Mouse (Mus musculus) neutrophil, adult 5-6 weeks (primary cell): ENCODE results near the gene Gm20388. TPM values are rescaled to one million over a fixed set of nuclear protein-coding genes. Genes with fewer than 3 reads are reported as not detected.

Experiments used
- ATAC-seq: fragments of 151-379, 151-347 bp; 2 replicates; pipeline ENCODE4 v1.8.0; 2017; ENCODE audit warnings: mild to moderate bottlenecking, moderate TSS enrichment; ENCODE audit not compliant: insufficient number of reproducible peaks, poor library complexity, low FRiP score, severe bottlenecking; ENCODE audit errors: extremely low read depth
- total RNA-seq: library from RNA; stranded (forward); fragments of 200-1000 nt; gene quantifications from 2 replicates; pipeline ENCODE4 v1.2.3, GENCODE M21; 2017

Gene Gm20388
- total RNA-seq, 1 experiment from 2014 or later: 10.8 TPM

DNA sequence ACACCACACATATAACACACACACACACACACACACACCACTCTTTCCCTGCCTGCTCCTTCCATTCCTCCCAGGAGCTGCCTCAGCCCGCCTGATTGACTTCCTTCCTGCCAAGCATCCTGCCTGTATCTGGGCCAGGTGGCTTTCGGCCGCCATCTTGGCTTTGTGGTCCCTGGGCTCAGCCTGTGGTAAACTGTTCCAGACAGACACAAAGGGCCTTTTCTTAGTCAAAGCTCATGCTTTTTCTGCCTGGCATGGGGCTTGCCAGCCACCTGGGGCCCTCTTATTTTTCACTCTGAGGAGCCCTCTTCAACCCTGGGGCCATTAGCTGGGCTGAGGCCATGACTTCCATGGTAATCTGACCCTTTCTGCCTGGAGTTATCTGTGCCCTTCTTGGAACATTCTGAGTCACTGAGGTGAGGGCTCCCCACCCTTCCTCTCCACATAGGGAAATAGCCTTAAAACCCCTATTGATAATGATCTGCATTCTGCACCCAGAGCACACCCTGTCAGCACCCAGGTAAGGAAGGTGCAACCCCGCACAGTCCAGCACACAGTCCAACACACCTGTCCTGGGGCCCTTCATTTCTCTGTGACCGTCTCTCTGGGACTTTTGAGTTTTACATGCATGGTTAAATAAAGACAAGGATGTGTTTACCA is 122.0 kb downstream of the Gm20388 start:
- no peak for ATAC-seq

DNA sequence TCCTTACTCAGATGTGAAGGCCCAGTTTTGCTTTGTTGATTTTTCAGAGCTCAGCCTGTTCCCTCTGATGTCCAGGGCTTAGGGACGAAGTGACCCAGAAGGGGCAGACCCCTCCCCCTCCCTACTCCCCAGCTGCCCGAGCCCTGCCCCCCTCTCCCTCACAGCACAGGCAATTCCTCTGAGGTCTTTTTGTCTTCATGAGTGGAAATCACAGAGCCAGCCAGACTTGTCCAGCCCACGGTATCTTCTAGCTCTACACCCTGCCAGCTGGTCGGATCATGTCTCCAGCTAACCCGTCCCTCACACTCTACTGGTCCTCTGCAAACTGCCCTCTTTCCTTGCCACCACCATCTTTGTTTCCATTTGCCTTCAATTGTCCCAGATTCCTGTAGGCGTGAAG is 123.8 kb downstream of the Gm20388 start:
- no peak for ATAC-seq

DNA sequence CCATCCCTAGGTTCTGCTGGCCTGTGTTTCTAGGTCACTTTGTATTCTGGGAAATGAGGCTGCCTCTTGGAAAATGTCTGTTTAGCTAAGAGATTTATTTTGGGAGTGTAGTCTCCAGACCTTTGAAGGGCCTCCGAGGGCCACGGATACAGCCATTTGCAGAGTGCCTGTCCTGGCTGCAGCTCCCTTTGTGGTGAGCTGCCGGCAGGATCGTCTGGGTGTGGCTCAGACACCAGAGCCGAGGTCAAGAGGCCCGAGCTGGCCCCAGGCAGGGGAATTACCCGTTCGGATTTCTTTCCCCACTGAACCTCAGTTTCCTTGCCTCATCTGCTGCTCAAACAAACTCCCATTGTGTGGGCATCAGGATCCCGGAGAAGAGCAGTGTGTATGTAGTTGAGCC is 125.5 kb downstream of the Gm20388 start:
- ATAC-seq: no peak

DNA sequence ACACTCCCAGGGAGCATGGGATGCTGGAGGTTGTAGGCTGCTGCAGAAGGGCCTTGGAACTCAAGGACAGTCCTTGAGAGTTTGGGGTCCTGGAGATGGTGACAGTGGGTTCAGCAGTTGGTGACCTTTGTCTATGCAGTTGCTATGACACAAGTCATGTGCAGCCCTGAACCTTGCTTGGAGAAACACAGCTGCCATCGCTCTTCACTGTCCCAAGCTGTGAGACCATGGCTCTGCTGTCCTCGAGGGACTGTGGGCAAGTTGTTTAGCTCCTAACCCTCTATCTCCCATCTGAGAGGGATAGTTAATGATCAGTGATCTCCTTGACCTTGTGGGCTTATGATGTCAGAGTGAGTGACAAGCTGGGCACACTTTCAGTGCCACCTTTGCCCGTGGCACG is 125.9 kb downstream of the Gm20388 start:
- no peak for ATAC-seq

DNA sequence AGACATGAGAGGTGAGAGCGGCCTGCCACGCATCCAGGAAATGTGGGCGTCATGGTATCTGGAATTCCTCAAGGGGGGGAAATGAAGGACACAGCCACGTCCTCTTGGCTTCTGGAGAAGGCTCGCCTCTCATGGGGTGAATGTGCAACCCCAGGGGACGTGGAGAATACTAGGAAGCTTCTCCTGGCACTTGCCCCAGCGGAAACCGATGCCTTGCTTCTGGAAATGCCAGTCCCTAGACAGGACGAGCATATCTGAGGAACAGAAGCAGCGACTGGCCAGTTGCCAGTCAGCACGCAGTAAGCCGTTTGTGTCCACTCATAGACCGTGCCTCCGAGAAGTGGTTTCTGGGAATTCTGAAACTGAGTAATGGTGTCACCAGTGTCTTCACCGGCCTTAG is 126.6 kb downstream of the Gm20388 start:
- no peak for ATAC-seq

DNA sequence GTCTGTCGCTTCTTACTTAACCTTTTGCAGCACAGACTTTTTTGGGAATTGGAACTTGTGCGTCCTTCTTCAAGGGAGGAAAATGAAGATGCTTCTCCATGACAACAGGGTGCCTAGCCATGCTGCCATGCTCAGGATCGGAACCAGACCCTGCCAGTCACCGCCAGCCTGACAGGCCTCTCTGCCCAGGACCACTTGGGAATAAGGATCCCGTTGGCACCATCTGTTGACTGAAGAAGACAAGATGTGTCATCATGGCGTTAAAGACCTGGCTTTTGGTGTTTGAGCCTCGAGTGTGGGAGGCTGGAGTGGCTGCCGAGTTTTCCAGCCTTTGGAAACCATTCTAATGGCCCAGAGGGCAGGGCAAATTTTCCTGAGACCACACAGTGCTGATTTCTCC is 127.0 kb downstream of the Gm20388 start:
- no peak for ATAC-seq

DNA sequence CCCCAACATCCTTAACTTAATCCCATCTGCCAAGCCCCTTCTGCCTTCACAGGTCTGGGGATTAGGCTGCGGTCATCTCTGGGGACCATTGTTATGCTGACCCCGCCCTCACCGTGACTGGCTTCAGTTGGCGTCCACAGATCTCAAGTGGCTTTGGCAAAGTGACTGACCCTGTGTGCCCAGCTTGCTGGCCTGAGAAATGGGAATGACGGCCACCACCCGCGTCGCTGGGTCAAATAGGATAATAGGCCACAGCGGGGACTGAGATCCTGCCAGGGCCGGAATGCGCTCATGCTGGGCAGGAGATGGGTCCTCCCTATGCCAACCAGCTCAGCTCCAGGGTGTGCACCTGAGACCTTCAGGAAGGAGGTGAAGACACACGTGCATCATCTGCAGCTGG is 128.1 kb downstream of the Gm20388 start:
- no peak for ATAC-seq

DNA sequence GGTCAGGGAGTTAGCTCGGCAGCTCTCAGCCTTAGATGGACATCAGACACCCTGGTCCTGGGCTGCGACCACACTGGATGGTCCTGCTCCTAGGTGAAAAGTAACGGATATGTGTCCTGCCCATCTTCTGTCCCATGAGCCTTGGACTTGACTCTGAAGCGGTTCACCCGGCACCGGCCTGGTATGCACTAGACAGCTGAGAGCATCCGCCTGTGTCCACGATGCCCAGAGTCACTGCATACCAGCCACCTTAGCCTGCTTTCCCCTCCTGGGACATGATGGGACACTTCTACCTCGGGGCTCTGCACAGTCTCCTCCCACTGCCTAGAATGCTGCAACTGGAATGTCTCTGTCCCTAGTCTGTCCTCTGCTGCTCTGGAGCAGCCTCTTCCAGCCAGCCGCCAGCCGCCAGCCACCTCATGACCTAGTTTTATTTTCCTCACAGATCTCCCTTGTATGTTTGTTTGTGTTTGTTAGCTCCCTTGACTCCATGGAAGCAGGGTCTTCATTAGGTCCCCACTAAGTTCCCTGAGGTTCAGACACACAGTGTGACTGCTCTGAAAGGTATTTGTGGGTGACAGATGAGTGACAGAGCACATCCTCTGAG is 128.8 kb downstream of the Gm20388 start:
- ATAC-seq: no peak

DNA sequence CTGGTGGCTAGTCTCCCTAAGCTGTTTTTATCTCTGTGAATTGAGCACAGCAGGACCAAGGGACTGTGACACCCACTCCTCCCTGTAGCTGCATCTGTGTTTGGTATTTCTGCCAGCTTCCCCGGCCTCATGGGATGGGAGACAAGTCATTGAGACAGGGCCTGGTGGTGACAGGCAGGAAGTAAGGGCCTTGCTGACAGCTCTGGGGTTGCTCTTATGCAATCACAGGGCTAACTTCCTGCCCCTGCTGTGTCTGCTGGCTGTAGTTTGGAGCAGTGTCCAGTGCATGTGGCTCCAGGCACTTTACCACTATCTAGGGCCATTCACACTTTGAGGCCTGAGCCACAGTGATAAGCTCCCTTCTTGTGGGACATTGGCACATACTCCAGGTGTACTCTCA is 130.2 kb downstream of the Gm20388 start:
- ATAC-seq: peak; percentile 64

DNA sequence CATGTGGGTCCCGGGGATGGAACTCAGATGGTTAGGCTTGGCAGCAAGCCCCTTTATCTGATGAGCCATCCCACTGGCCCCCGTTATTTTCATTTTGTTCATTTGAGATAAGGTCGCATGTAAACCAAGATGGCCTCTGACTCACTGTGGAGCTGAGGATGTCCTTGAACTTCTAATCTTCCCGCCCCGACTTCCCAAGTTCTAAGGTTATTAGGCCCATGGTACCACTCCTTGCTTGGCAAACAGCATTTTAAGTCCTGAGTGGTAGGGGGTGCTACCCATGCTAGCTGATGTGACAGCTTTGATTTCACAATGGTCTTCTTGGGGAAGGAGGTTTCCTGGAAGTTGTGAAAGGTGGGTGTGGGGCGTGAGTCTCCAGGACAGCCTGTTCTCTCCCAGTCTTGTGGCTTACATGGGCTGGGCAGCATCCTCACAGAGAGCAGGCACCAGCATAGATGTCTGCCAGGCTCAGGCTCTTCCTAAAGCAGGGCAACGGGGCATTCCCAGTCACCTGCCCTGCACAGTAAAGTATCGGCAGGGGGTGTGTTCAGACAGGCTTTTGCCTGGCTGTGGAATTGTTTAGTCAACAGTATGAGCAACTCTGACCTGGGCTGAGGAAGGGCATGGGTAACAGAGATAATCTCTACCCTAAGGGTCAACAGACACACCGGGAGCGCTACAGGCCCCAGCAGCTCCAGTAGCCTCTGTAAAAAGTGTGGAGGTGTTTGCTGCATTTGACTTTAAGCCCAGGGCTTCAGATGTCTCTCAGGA is 132.1 kb downstream of the Gm20388 start:
- ATAC-seq: no peak

DNA sequence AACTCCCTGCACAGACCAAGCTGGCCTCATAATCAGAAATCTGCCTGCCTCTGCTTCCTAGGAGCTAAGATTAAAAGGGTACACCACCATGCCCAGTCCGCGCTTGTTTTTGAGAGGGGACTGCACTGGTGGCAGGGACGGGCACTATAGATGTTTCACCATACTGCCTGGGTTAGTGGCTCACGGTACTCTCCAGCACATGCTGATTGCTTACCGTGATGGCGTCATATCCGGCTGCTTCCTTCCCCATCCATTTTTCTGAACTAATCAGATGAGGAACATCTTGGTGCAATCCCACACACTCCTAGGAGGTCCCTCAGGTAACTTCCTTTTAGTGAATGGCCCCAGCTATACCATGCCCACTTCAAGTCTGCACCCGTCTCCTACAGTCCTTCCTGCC is 134.3 kb downstream of the Gm20388 start:
- ATAC-seq: peak; percentile 59

DNA sequence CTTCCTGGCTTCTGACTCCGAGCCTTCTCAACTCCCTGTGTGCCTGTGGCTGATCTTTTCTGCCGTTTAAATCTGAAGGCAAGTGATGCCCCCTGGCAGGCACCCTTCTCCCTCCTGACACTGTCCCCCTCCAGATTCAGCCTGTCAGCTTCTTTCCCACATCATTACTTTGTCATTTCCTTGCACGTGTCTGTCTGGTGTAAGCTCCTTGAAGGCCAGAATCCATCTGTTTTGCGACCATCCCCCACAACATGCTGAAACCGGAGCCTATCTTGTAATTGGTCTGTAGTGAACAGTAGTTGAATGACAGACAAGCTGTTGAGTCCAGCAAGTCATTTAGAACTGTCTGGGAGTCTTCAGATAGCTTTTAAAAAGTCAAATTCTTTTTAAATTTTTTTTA is 134.8 kb downstream of the Gm20388 start:
- no peak for ATAC-seq

DNA sequence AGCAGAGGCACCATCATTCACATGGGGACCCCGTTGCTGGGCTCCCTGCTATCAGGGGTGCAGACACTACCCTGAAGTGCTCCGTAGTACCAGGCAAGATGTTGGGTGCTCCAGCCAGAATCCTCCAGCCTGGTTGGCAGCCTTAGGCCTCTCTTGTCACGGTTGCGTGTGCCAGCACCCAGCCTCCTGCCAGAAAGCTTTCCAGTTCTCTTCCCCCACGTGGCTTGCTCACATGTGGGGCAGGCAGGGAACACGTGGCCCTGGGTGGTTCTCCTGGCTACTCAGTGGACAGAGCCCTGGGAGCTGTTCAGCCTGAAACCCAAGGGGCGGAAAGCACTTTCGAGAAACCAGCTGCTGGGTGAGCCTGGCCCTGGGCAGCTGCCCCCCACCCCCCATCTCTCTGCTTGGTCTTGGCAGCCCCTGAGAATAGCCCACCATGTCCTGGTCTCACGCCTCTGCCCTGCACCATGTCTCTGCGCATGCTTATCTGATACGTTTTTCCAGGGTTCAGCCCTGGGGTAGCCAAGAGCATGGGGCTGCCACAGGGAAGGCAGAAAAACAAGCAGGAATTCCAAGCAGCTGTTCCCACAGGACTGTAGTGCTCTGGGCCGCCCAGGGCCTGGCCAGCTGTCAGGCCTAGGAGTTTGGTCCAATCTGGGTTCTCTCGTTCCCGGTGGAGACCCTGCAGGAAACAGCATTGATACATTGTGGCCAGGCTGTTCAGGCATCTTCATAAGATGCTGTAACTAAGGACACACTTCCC is 135.8 kb downstream of the Gm20388 start:
- ATAC-seq: no peak

DNA sequence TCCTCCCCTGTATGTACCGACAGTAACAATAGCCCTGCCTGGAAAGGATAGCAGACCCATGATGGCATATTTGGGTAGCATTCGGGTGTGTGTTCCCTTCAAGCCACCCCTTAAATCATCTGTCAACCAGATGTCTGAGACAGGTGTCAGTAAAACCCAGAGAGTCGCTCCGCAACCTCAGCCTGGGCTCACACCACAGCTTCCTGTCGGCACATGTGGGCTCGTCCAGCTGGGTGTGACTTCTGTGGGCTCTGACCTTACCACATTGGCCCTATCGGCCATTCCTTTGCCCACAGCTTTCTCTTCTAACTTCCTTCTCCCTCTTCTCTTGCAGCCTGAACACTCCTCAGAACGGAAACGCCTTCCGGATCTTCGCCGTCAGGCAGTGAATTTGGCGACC is 139.3 kb downstream of the Gm20388 start:
- peak; percentile 60 for ATAC-seq

DNA sequence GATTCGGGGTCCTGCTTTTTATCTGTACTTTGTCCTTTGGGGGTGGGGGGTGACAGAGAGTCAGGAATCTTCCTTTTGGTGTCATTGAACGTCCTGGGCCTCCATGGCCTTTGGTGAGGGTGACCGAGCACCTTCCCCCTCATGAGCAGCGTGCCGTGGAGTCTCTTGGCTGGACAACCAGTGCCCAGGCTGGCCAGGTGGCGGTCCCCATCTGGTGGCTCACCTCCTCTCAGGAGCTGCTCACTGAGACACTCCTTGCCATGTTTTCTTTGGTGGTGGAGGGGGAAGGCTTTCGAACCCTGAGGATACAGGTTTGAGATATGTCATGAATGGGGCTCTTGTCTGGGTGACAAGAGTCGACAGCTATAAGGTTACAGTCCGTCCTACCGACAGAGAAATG is 139.7 kb downstream of the Gm20388 start:
- ATAC-seq: no peak

DNA sequence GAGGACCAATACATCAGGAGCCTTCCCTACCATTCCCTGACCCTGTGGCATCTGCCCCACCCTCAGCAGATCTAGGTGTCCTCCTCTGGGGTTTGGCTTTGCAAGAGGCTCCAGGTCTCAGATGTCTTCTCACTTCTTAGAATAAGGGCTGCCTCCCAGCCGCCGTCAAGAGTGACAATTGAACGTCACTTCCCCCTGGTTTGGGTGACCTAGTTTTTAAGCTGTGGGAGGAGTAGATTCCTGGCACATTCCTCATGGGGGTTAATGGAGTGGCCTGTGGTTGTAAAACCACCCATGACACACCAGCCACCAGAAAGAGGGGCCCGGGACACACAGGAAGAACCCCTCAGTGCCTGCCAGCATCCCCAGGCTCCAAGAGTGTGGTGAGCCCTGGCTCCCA is 140.4 kb downstream of the Gm20388 start:
- ATAC-seq: no peak

DNA sequence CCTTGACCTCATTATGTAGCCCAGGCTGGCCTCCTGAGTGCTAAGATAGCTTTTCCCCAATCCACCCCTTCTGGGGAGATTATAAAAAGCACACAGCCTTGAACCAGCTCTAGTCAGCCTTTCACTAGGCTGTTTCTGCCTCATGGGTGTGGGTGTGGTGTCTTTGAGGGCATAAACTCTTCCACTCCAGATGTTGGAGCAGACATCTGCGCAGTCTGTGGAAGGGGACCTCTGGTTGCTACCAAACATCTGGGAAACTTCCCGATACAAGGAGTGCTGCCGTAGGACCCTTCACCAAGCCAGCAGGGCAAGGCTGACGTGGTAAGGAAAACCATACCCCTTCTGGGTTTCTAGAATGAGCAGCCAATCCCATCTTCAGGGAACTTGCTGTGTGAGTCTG is 141.3 kb downstream of the Gm20388 start:
- ATAC-seq: no peak

DNA sequence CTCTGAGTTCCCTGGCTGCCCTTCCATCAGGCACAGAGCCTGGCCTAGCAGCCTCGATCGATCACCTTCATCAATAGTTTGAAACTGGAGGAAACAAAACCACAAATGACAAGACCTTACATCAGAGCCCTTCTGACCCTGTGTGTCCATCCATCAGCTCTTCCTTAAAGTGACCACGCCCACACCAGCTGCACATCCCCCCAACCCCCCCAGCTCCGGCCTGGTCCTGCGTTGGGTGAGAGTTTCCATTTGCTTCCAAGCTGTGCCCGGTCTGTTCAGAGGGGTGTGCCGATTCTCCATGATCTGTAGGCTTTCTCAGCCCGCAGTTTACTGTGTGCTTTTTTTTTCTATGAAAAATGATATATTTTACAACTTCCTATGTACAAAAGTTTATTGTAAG is 141.7 kb downstream of the Gm20388 start:
- ATAC-seq: no peak

DNA sequence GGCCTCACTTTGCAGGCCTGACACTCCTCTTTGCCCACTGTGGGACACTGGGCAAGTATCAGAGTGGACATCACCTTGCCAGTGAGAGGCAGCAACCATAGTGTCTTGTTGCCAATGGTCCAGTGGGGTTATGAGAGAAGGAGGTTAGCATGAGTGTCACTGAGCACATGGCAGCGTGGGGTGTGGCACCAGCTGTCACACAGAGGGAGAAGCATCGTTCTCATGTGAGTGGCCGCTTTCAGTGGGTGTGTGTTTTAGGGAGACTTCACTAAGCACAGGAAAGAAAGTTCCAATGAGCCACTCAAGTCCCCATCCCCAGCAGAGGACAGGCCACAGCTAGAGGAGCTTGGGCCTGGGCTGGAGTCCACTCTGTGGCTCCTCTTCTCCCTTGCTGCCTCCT is 144.2 kb downstream of the Gm20388 start:
- ATAC-seq: no peak

DNA sequence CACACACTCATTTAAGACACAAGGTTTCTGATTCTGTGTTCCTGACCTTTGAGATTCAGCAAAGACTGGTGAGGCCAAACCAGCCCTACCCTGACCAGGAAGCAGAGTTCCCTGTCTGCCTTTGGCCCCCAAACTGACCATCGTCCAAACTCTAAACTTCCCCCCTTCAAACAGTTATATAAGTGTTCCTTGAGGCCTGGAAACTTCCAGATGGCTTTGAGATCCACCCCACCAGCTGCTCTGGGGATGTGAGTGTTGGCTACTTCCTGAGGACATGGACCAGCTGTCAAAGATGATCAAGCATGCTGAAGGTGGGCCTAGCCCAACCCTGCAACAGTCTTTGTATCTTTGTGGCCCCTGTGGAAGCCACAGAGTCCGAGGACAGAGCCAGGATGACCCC is 146.4 kb downstream of the Gm20388 start:
- no peak for ATAC-seq
